Comparison of ENCODE assay signal across 12 mouse cellular contexts in genomic region chr17:30105369-30105768, GRCm38 (mm10).
DNase-seq lines count a peak whose midpoint lies in the region; ATAC-seq and TF ChIP-seq lines count a peak whose summit lies in the region.
"Had no signal": no experiment of that assay in that cellular context is flagged by ENCODE, and none has a peak within 500 bp of the region (broad histone marks: within the 10 kb centered on the region; RNA-seq: fewer than 3 reads in every experiment).

No protein-coding gene starts in this region.

- peak; percentile 30 for DNase-seq in embryonic facial prominence, embryonic 11.5 days (ENCODE audit: low spot score)
- no peak for DNase-seq in embryonic facial prominence, embryonic 10.5 days (ENCODE audit: low spot score)
- peak; percentile 36 for DNase-seq in left cerebral cortex, postnatal 4 days
- DNase-seq in left cerebral cortex, postnatal 10 days (ENCODE audit: extremely low spot score in 1 of 2, low spot score in 2 of 2): no peak
- DNase-seq in MEL (ENCODE audit: low read depth, low spot score): no peak
- DNase-seq in gastrocnemius, postnatal 14 days: no peak
- DNase-seq: right cerebral cortex, postnatal 4 days had no signal

- intact Hi-C loops in left cerebral cortex, postnatal 4 days (cut with DNase I): loop anchor here (10.0 kb wide), 1 partner anchor 131 kb away; the partner anchor contains the start of gene Mdga1
- intact Hi-C loops in left cerebral cortex, postnatal 10 days (cut with DNase I): loop anchor here (2.0 to 10.0 kb wide), 2 partner anchors 131 to 211 kb away; no protein-coding TSS in a partner anchor
- intact Hi-C loops in gastrocnemius, postnatal 14 days (cut with DNase I; ENCODE audit: low total_unique reads): no loop called here

- no peak for TF ChIP-seq POLR2A in MEL (IDR thresholded peaks at IDR 0.05; ENCODE audit: control insufficient read depth in 1 of 2, insufficient read depth in 1 of 2, low read depth in 1 of 2, low read length in 2 of 2, poor library complexity in 1 of 2)
- TF ChIP-seq POLR2A in small intestine, adult 2 months (IDR thresholded peaks at IDR 0.05; ENCODE audit: low read depth, low read length): no peak

- no peak for TF ChIP-seq EP300 in MEL (IDR thresholded peaks at IDR 0.05; ENCODE audit: low read depth in 1 of 2, low read length in 2 of 2)

- H3K27me3 ChIP-seq in embryonic facial prominence, embryonic 11.5 days (ENCODE audit: control insufficient read depth, insufficient read depth, low read length): no peaks in the 10 kb centered on the region
- H3K27me3 ChIP-seq in embryonic facial prominence, embryonic 10.5 days (replicated peaks; ENCODE audit: low read depth, poor library complexity, severe bottlenecking): no peaks in the 10 kb centered on the region
- H3K27me3 ChIP-seq in MEL (ENCODE audit: control insufficient read depth in 1 of 2, insufficient read depth in 2 of 2, low read length in 2 of 2): no peaks in the 10 kb centered on the region
- H3K27me3 ChIP-seq in small intestine, adult 2 months (ENCODE audit: control insufficient read depth, insufficient read depth, low read length): no peaks in the 10 kb centered on the region
- no peaks in the 10 kb centered on the region for H3K27me3 ChIP-seq in hindbrain, embryonic 13.5 days
- H3K27me3 ChIP-seq: heart, embryonic 15.5 days; lung, embryonic 15.5 days had no signal

- no peak for ATAC-seq in embryonic facial prominence, embryonic 11.5 days (replicated peaks; ENCODE audit: insufficient number of reproducible peaks, low FRiP score, low TSS enrichment, low read depth)
- no peak for ATAC-seq in hindbrain, embryonic 13.5 days (ENCODE audit: low FRiP score)

- peak; percentile 54 to 58 (median 54) for TF ChIP-seq CTCF in MEL (IDR thresholded peaks at IDR 0.05 in 2 of 3, conservative IDR thresholded peaks at IDR 0.05 in 1 of 3; ENCODE audit: control insufficient read depth in 1 of 3, insufficient read depth in 1 of 3, low read depth in 2 of 3, low read length in 3 of 3, poor library complexity in 1 of 3, severe bottlenecking in 1 of 3)
- peak; percentile 59; the same call in 1 of the 2 replicates for TF ChIP-seq CTCF in small intestine, adult 2 months (IDR thresholded peaks at IDR 0.05; ENCODE audit: extremely low read depth, insufficient read length, insufficient replicate concordance, low read depth, low read length)

- no peak overlapping the region for H3K9ac ChIP-seq in embryonic facial prominence, embryonic 11.5 days (replicated peaks; ENCODE audit: low read length)
- no peak overlapping the region for H3K9ac ChIP-seq in MEL (ENCODE audit: control insufficient read depth, low read depth, low read length, poor library complexity, severe bottlenecking)
- no peak overlapping the region for H3K9ac ChIP-seq in hindbrain, embryonic 13.5 days
- H3K9ac ChIP-seq: heart, embryonic 15.5 days; lung, embryonic 15.5 days had no signal

- no peaks in the 10 kb centered on the region for H3K9me3 ChIP-seq in embryonic facial prominence, embryonic 11.5 days (replicated peaks; ENCODE audit: control insufficient read depth, low read length)
- no peaks in the 10 kb centered on the region for H3K9me3 ChIP-seq in embryonic facial prominence, embryonic 10.5 days
- no peaks in the 10 kb centered on the region for H3K9me3 ChIP-seq in MEL (replicated peaks; ENCODE audit: insufficient read depth, low read length)
- no peaks in the 10 kb centered on the region for H3K9me3 ChIP-seq in hindbrain, embryonic 13.5 days
- H3K9me3 ChIP-seq: heart, embryonic 15.5 days; lung, embryonic 15.5 days had no signal

- TF ChIP-seq RAD21 in MEL (IDR thresholded peaks at IDR 0.05; ENCODE audit: low read depth, low read length): peak; percentile 63

- H3K79me2 ChIP-seq in MEL (ENCODE audit: control insufficient read depth, insufficient read depth, low read length, poor library complexity): peaks cover 4% of the 10 kb centered on the region

- H3K4me2 ChIP-seq in embryonic facial prominence, embryonic 11.5 days (ENCODE audit: low read depth, low read length): no peak overlapping the region
- no peak overlapping the region for H3K4me2 ChIP-seq in hindbrain, embryonic 13.5 days
- H3K4me2 ChIP-seq: heart, embryonic 15.5 days; lung, embryonic 15.5 days had no signal

- WGBS in embryonic facial prominence, embryonic 11.5 days: 91% methylated on average over 3 of the region's 3 CpGs
- WGBS in embryonic facial prominence, embryonic 10.5 days: 84% methylated on average over 3 of the region's 3 CpGs
- 91% methylated on average over 3 of the region's 3 CpGs for WGBS in small intestine, adult 2 months
- WGBS in hindbrain, embryonic 13.5 days: 92% methylated on average over 3 of the region's 3 CpGs

- no peaks in the 10 kb centered on the region for H3K4me1 ChIP-seq in embryonic facial prominence, embryonic 11.5 days (ENCODE audit: control insufficient read depth, insufficient read depth, low read length)
- peaks cover 27% of the 10 kb centered on the region for H3K4me1 ChIP-seq in embryonic facial prominence, embryonic 10.5 days
- peaks cover 19 to 25% of the 10 kb centered on the region in 2 experiments for H3K4me1 ChIP-seq in MEL (ENCODE audit: control insufficient read depth in 1 of 2, insufficient read depth in 2 of 2, low read length in 2 of 2)
- H3K4me1 ChIP-seq in small intestine, adult 2 months (ENCODE audit: control insufficient read depth, insufficient read depth, insufficient read length, low read length): no peaks in the 10 kb centered on the region
- peaks cover 38% of the 10 kb centered on the region for H3K4me1 ChIP-seq in hindbrain, embryonic 13.5 days (replicated peaks)

- H3K27ac ChIP-seq in embryonic facial prominence, embryonic 11.5 days (replicated peaks; ENCODE audit: low read depth, low read length): no peak overlapping the region
- H3K27ac ChIP-seq in embryonic facial prominence, embryonic 10.5 days (replicated peaks): no peak overlapping the region
- H3K27ac ChIP-seq in MEL (ENCODE audit: control insufficient read depth, low read depth, low read length): no peak overlapping the region
- H3K27ac ChIP-seq in small intestine, adult 2 months (ENCODE audit: insufficient read depth, low read depth, low read length): no peak overlapping the region
- no peak overlapping the region for H3K27ac ChIP-seq in hindbrain, embryonic 13.5 days
- H3K27ac ChIP-seq: heart, embryonic 15.5 days; lung, embryonic 15.5 days had no signal

- H3K36me3 ChIP-seq in embryonic facial prominence, embryonic 11.5 days (replicated peaks; ENCODE audit: control insufficient read depth, insufficient read depth, low read depth, low read length): no peaks in the 10 kb centered on the region
- H3K36me3 ChIP-seq in embryonic facial prominence, embryonic 10.5 days (replicated peaks): peaks cover 16% of the 10 kb centered on the region
- peaks cover 0 to 35% of the 10 kb centered on the region in 2 experiments; a peak in 2 of 4 replicates for H3K36me3 ChIP-seq in MEL (ENCODE audit: control insufficient read depth in 1 of 2, insufficient read depth in 2 of 2, low read length in 2 of 2)
- H3K36me3 ChIP-seq in small intestine, adult 2 months (ENCODE audit: control insufficient read depth, insufficient read depth, low read length): no peaks in the 10 kb centered on the region
- no peaks in the 10 kb centered on the region for H3K36me3 ChIP-seq in hindbrain, embryonic 13.5 days
- H3K36me3 ChIP-seq: heart, embryonic 15.5 days; lung, embryonic 15.5 days had no signal

- H3K4me3 ChIP-seq in embryonic facial prominence, embryonic 11.5 days (ENCODE audit: low read depth, low read length): no peak overlapping the region
- H3K4me3 ChIP-seq in embryonic facial prominence, embryonic 10.5 days: no peak overlapping the region
- no peak overlapping the region for H3K4me3 ChIP-seq in MEL (ENCODE audit: control insufficient read depth in 1 of 2, insufficient read depth in 1 of 2, low read depth in 2 of 2, low read length in 2 of 2)
- H3K4me3 ChIP-seq in small intestine, adult 2 months (ENCODE audit: low read depth, low read length): no peak overlapping the region
- H3K4me3 ChIP-seq in hindbrain, embryonic 13.5 days: no peak overlapping the region
- H3K4me3 ChIP-seq: erythroblast, embryonic 14.5 days; heart, embryonic 15.5 days; lung, embryonic 15.5 days had no signal

TF ChIP-seq in MEL, 35 proteins besides CTCF, POLR2A, EP300 and RAD21:
- TF ChIP-seq SMC3 (IDR thresholded peaks at IDR 0.05; ENCODE audit: low read depth, low read length): peak; percentile 59
- TF ChIP-seq CHD2 (IDR thresholded peaks at IDR 0.05; ENCODE audit: low read length): no peak

Comparison
In these comparisons a context has a peak if more than half of its experiments do, and no peak if none do; other contexts are left out.
1. DNase-seq: peak in embryonic facial prominence, embryonic 11.5 days (single experiment) and left cerebral cortex, postnatal 4 days (single experiment); none in embryonic facial prominence, embryonic 10.5 days (single experiment), left cerebral cortex, postnatal 10 days (0 of 2), MEL (single experiment) and gastrocnemius, postnatal 14 days (single experiment).